Mouse (Mus musculus): Measurements from ENCODE around the gene Nectin2.

DNA sequence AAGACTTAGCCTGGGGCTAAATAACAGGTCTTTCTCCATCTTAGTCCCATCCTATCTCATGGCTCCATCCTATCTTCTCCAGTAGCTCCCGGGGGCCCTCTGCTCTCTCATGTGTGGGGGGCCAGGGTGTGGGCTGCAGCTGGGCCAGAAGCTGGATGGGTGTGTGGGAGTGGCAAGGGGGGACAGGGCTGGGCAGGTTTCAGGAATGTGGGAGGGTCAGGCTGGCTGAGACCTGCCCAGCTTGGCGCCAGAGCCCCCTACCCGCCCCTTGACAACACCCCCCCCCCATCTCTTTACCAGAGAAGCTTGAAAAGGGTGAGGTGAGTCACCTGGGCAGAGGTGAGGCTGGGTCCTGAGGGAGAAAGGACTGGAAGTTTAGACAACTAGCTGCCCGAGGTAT lies 18.7 kb upstream of the Nectin2 start:
- TF ChIP-seq CTCF (conservative IDR thresholded peaks at IDR 0.05; ENCODE audit: low read length) (no peak), NANOG (IDR thresholded peaks at IDR 0.05; ENCODE audit: borderline replicate concordance, low read length) (no peak)

Data from E14TG2a.4 (cell line).